Mouse (Mus musculus) ES-E14 (cell line): Measurements from ENCODE around the gene Nomo1.

Experiments used
- CHD2 ChIP-seq: IDR thresholded peaks from 2 replicates; pipeline ENCODE4 v1.6.1; 2014; ENCODE audit warnings: mild to moderate bottlenecking, low read depth, low read length, inconsistent platforms
- MAFK ChIP-seq: IDR thresholded peaks from 2 replicates; pipeline ENCODE4 v1.6.1; 2014; ENCODE audit warnings: mild to moderate bottlenecking, low read depth, low read length, inconsistent platforms; ENCODE audit not compliant: insufficient read depth
- ZC3H11A ChIP-seq: IDR thresholded peaks from 2 replicates; pipeline ENCODE4 v1.6.1; 2012; ENCODE audit warnings: low read depth, mild to moderate bottlenecking, inconsistent platforms, low read length, borderline replicate concordance
- ZNF384 ChIP-seq: IDR thresholded peaks from 2 replicates; pipeline ENCODE4 v1.6.1; 2012; ENCODE audit warnings: low read depth, low read length, inconsistent platforms

- no peak for TF ChIP-seq CHD2
- TF ChIP-seq ZNF384: no peak
- TF ChIP-seq MAFK: no peak
- no peak for TF ChIP-seq ZC3H11A
Observed at GRCm38 (mm10) chr7:46037433-46037832, 3.9 kb downstream of the Nomo1 start.
